Mouse (Mus musculus) forebrain, postnatal 0 days (tissue): ENCODE measurements at regions not wholly inside any gene's neighbourhood (a gene's known extent, or its start where the extent isn't known, plus 50 kb on each side); places are given as distances from the start of the nearest gene placed in this dataset.

Experiments
- ATAC-seq: fragments of 200-750 bp; cut with Nextera tagmentation; 2 replicates; pipeline ENCODE4 v1.8.0; 2017; ENCODE audit warnings: mild to moderate bottlenecking, moderate library complexity
- DNase-seq: peaks from one replicate; pipeline ENCODE4 v3.0.0-alpha.2; 2015
- H3K27ac ChIP-seq: fragments of 300-500 bp; sonication (generic); 2 replicates; pipeline ENCODE4 v1.5.1; 2014; ENCODE audit warnings: low read depth, mild to moderate bottlenecking, antibody characterized with exemption, low read length, moderate library complexity, mixed read lengths
- H3K27me3 ChIP-seq: fragments of 300-500 bp; sonication (generic); 2 replicates; pipeline ENCODE4 v1.6.1; 2014; ENCODE audit warnings: mild to moderate bottlenecking, low read length, mixed read lengths; ENCODE audit not compliant: insufficient read depth
- H3K36me3 ChIP-seq: fragments of 300-500 bp; sonication (generic); 2 replicates; pipeline ENCODE4 v1.6.1; 2014; ENCODE audit warnings: mild to moderate bottlenecking, moderate library complexity; ENCODE audit not compliant: insufficient read depth
- H3K4me1 ChIP-seq: fragments of 300-500 bp; sonication (generic); 2 replicates; pipeline ENCODE4 v1.6.1; 2014; ENCODE audit warnings: antibody characterized with exemption; ENCODE audit not compliant: insufficient read depth
- H3K4me2 ChIP-seq: fragments of 300-500 bp; sonication (generic); 2 replicates; pipeline ENCODE4 v1.6.1; 2014; ENCODE audit warnings: low read depth, mild to moderate bottlenecking, moderate library complexity
- H3K4me3 ChIP-seq: fragments of 300-500 bp; sonication (generic); 2 replicates; pipeline ENCODE4 v1.5.1; 2014; ENCODE audit warnings: low read depth, low read length, mixed read lengths
- H3K9ac ChIP-seq: fragments of 300-500 bp; sonication (generic); 2 replicates; pipeline ENCODE4 v1.6.1; 2014; ENCODE audit warnings: mild to moderate bottlenecking
- H3K9me3 ChIP-seq: fragments of 300-500 bp; sonication (generic); 2 replicates; pipeline ENCODE4 v1.6.1; 2016; ENCODE audit warnings: low read length
- CTCF ChIP-seq: sonication (generic); IDR thresholded peaks from 2 replicates; pipeline ENCODE4 v1.5.1; 2016; ENCODE audit warnings: antibody characterized with exemption, control low read depth, low read depth
- WGBS: fragments of 180-500 bp; shearing (Covaris S2); extraction: QIAGEN DNeasy Blood & Tissue Kit; methylation state at CpG from one replicate; pipeline ENCODE4 v1.1.7; 2014; 5-methylcytosine and 5-hydroxymethylcytosine counted together

GRCm38 (mm10) chr3:36275502-36275901, 53.4 kb upstream of the Qrfpr start:
- no peak for DNase-seq
- no peaks in the 10 kb centered on the region for H3K9me3 ChIP-seq
- no peak overlapping the region for H3K9ac ChIP-seq
- no peaks in the 10 kb centered on the region for H3K4me1 ChIP-seq
- 75% methylated on average over 1 of the region's 1 CpGs for WGBS
- H3K4me3 ChIP-seq, result no peak overlapping the region
- H3K27me3 ChIP-seq, result no peaks in the 10 kb centered on the region
- no peak for TF ChIP-seq CTCF
- H3K36me3 ChIP-seq, result no peaks in the 10 kb centered on the region
- no peak overlapping the region for H3K4me2 ChIP-seq
- ATAC-seq, result no peak
- H3K27ac ChIP-seq, result no peak overlapping the region
